ENCODE assay signal across 19 mouse cellular contexts in the genomic region with DNA sequence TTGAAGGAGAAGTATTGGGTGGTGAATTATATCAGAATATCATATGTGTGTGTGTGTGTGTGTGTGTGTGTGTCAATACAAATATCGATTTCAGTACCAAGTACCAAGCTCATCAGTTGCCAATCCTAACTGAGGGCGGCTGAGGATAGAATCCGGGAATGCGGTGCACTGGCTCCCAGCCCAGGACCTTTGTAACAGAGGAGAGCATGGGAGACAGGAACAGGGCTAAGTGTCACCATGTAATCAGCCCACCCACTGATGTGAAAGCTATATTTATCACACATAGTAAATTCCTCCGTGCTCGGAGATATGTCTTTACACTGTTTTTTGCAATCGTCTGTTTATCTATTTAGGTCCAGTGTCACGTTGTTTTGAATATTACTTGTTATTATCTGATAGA.
DNase-seq lines count a peak whose midpoint lies in the region; ATAC-seq lines count a peak whose summit lies in the region.
"Had no signal": no experiment of that assay in that cellular context is flagged by ENCODE, and none has a peak within 500 bp of the region (broad histone marks: within the 10 kb centered on the region; RNA-seq: fewer than 3 reads in every experiment).

No protein-coding gene starts in this region.

- no peak overlapping the region for H3K9ac ChIP-seq in heart, embryonic 15.5 days
- H3K9ac ChIP-seq: forebrain, embryonic 12.5 days; lung, embryonic 14.5 days had no signal

- 0 out of 2 replicates have a peak overlapping the region, but pooled peaks have one; percentile 7 for H3K4me2 ChIP-seq in heart, embryonic 15.5 days
- H3K4me2 ChIP-seq: forebrain, embryonic 12.5 days; lung, embryonic 14.5 days had no signal

- WGBS in heart, embryonic 10.5 days, result 46% methylated on average over 8 of the region's 8 CpGs
- WGBS in heart, embryonic 15.5 days, result 20% methylated on average over 8 of the region's 8 CpGs

- no peaks in the 10 kb centered on the region for H3K27me3 ChIP-seq in heart, embryonic 10.5 days (ENCODE audit: insufficient read depth, poor library complexity, severe bottlenecking)
- no peaks in the 10 kb centered on the region for H3K27me3 ChIP-seq in heart, embryonic 15.5 days
- H3K27me3 ChIP-seq: CH12.LX; forebrain, embryonic 12.5 days had no signal

- no peaks in the 10 kb centered on the region for H3K36me3 ChIP-seq in heart, embryonic 10.5 days
- H3K36me3 ChIP-seq in heart, embryonic 15.5 days, result no peaks in the 10 kb centered on the region
- H3K36me3 ChIP-seq: forebrain, embryonic 12.5 days had no signal

- H3K9me3 ChIP-seq in heart, embryonic 10.5 days, result no peaks in the 10 kb centered on the region
- H3K9me3 ChIP-seq in heart, embryonic 15.5 days (replicated peaks), result no peaks in the 10 kb centered on the region
- H3K9me3 ChIP-seq: forebrain, embryonic 12.5 days had no signal

- peak; percentile 37 to 62 for DNase-seq in cerebellum, postnatal 10 days
- no peak for DNase-seq in cerebellum, adult 18-20 months
- peak; percentile 41 for DNase-seq in heart, adult 8-10 months (ENCODE audit: low spot score)
- DNase-seq in heart, embryonic 10.5 days (ENCODE audit: low spot score), result no peak
- DNase-seq in adipocyte (ENCODE audit: low spot score), result peak; percentile 79
- no peak for DNase-seq in lung, adult 18-20 months
- no peak for DNase-seq in right cerebral cortex, postnatal 4 days
- DNase-seq: cerebellum, adult 11 months; kidney, adult 11 months; kidney, postnatal 10 days; liver; lung, embryonic 14.5 days; lung, postnatal 36 days; right cerebral cortex, adult 18-20 months; thymus, postnatal 25 days had no signal

- ATAC-seq in heart, embryonic 15.5 days (replicated peaks; ENCODE audit: insufficient number of reproducible peaks, insufficient read depth, low FRiP score, low read depth), result 0 out of 2 replicates have a peak, but pooled peaks have one; percentile 53

- no peak overlapping the region for H3K4me3 ChIP-seq in heart, embryonic 10.5 days
- H3K4me3 ChIP-seq in heart, embryonic 15.5 days, result no peak overlapping the region
- H3K4me3 ChIP-seq: forebrain, embryonic 12.5 days; layer of hippocampus, adult 2 months had no signal

- H3K27ac ChIP-seq in heart, embryonic 10.5 days, result no peak overlapping the region
- no peak overlapping the region for H3K27ac ChIP-seq in heart, embryonic 15.5 days
- H3K27ac ChIP-seq: forebrain, embryonic 12.5 days; layer of hippocampus, adult 2 months had no signal

- H3K4me1 ChIP-seq in heart, embryonic 10.5 days, result 0 out of 2 replicates have a peak, but pooled peaks cover 3% of the 10 kb centered on the region
- peaks cover 16% of the 10 kb centered on the region for H3K4me1 ChIP-seq in heart, embryonic 15.5 days (replicated peaks)
- H3K4me1 ChIP-seq: forebrain, embryonic 12.5 days had no signal

Comparison
In these comparisons a context has a peak if more than half of its experiments do, and no peak if none do; other contexts are left out.
1. DNase-seq: peak in cerebellum, postnatal 10 days (2 of 2), heart, adult 8-10 months (single experiment) and adipocyte (single experiment); none in cerebellum, adult 18-20 months (0 of 2), heart, embryonic 10.5 days (single experiment), lung, adult 18-20 months (0 of 2) and right cerebral cortex, postnatal 4 days (single experiment).